Mouse (Mus musculus) MEL (cell line): ENCODE data around the gene Slc41a1. TPM values are rescaled to one million over a fixed set of nuclear protein-coding genes. Genes with fewer than 3 reads are reported as not detected.

Experiments
- DNase-seq: peaks from one replicate; pipeline ENCODE4 v3.0.0; 2011; ENCODE audit warnings: low read depth, low spot score
- H3K27ac ChIP-seq: 2 replicates; pipeline ENCODE4 v1.5.1; 2012; ENCODE audit warnings: low read depth, mild to moderate bottlenecking, control low read depth, low read length, moderate library complexity; ENCODE audit not compliant: control insufficient read depth
- H3K27me3 ChIP-seq, 2 experiments: fragments of 150-350 bp in 1 of 2; sonication (generic) in 1 of 2; 2 replicates each; pipeline ENCODE4 v1.6.1; 2012; ENCODE audit warnings: low read length in 2 of 2, mild to moderate bottlenecking in 2 of 2, improper control_type of control experiment in 1 of 2, moderate library complexity in 1 of 2; ENCODE audit not compliant: insufficient read depth in 2 of 2, control insufficient read depth in 1 of 2
- H3K36me3 ChIP-seq, 2 experiments: 2 replicates each; pipeline ENCODE4 v1.6.1; 2012 to 2014; ENCODE audit warnings: low read length in 2 of 2, improper control_type of control experiment in 1 of 2, inconsistent platforms in 1 of 2, mild to moderate bottlenecking in 1 of 2; ENCODE audit not compliant: insufficient read depth in 2 of 2, control insufficient read depth in 1 of 2
- H3K4me1 ChIP-seq, 2 experiments: fragments of 150-350 bp in 1 of 2; sonication (generic) in 1 of 2; 2 replicates each; pipeline ENCODE4 v1.6.1; 2012; ENCODE audit warnings: low read length in 2 of 2, improper control_type of control experiment in 1 of 2, mild to moderate bottlenecking in 1 of 2; ENCODE audit not compliant: insufficient read depth in 2 of 2, control insufficient read depth in 1 of 2
- H3K4me3 ChIP-seq, 2 experiments: fragments of 150-350 bp in 1 of 2; sonication (generic) in 1 of 2; 2 replicates each; pipeline ENCODE4 v1.5.1; 2012; ENCODE audit warnings: low read depth in 2 of 2, low read length in 2 of 2, mild to moderate bottlenecking in 2 of 2, moderate library complexity in 2 of 2, control low read depth in 1 of 2, improper control_type of control experiment in 1 of 2; ENCODE audit not compliant: control insufficient read depth in 1 of 2, insufficient read depth in 1 of 2
- H3K79me2 ChIP-seq: 2 replicates; pipeline ENCODE4 v1.6.1; 2012; ENCODE audit warnings: mild to moderate bottlenecking, low read length, moderate library complexity; ENCODE audit not compliant: control insufficient read depth, poor library complexity, insufficient read depth
- H3K9ac ChIP-seq: 2 replicates; pipeline ENCODE4 v1.6.1; 2012; ENCODE audit warnings: low read depth, mild to moderate bottlenecking, control low read depth, low read length, moderate library complexity; ENCODE audit not compliant: control insufficient read depth, poor library complexity, severe bottlenecking
- H3K9me3 ChIP-seq: fragments of 150-350 bp; sonication (generic); replicated peaks from 2 replicates; pipeline ENCODE4 v1.6.1; 2012; ENCODE audit warnings: mild to moderate bottlenecking, low read length, improper control_type of control experiment, moderate library complexity; ENCODE audit not compliant: insufficient read depth
- BHLHE40 ChIP-seq: IDR thresholded peaks from 2 replicates; pipeline ENCODE4 v1.6.1; 2012; ENCODE audit warnings: low read depth, mild to moderate bottlenecking, inconsistent platforms, low read length, improper control_type of control experiment, borderline replicate concordance
- CTCF ChIP-seq, 3 experiments: IDR thresholded peaks in 2 of 3; conservative IDR thresholded peaks in 1 of 3; 2 replicates each; pipeline ENCODE4 v1.5.1; 2011 to 2012; ENCODE audit warnings: low read length in 3 of 3, low read depth in 2 of 3, mild to moderate bottlenecking in 2 of 3, improper control_type of control experiment in 1 of 3, inconsistent platforms in 1 of 3, mixed read lengths in 1 of 3, moderate library complexity in 1 of 3; ENCODE audit not compliant: control insufficient read depth in 1 of 3, insufficient read depth in 1 of 3, poor library complexity in 1 of 3, severe bottlenecking in 1 of 3
- ELF1 ChIP-seq: IDR thresholded peaks from 2 replicates; pipeline ENCODE4 v1.6.1; 2014; ENCODE audit warnings: low read depth, mild to moderate bottlenecking, inconsistent platforms, low read length, improper control_type of control experiment, moderate library complexity
- GABPA ChIP-seq: IDR thresholded peaks from 2 replicates; pipeline ENCODE4 v1.6.1; 2012; ENCODE audit warnings: low read depth, mild to moderate bottlenecking, inconsistent platforms, low read length, improper control_type of control experiment, moderate library complexity
- GATA1 ChIP-seq: IDR thresholded peaks from 2 replicates; pipeline ENCODE4 v1.6.1; 2011; ENCODE audit warnings: low read depth, low read length, improper control_type of control experiment
- JUND ChIP-seq: IDR thresholded peaks from 2 replicates; pipeline ENCODE4 v1.6.1; 2011; ENCODE audit warnings: low read depth, mild to moderate bottlenecking, improper control_type of control experiment, low read length
- MAX ChIP-seq: IDR thresholded peaks from 2 replicates; pipeline ENCODE4 v1.6.1; 2011; ENCODE audit warnings: low read length, improper control_type of control experiment
- MAZ ChIP-seq: IDR thresholded peaks from 2 replicates; pipeline ENCODE4 v1.6.1; 2012; ENCODE audit warnings: low read depth, mild to moderate bottlenecking, inconsistent platforms, low read length, improper control_type of control experiment
- MYB ChIP-seq: IDR thresholded peaks from 2 replicates; pipeline ENCODE4 v1.6.1; 2011; ENCODE audit warnings: mild to moderate bottlenecking, low read depth, low read length, improper control_type of control experiment
- MYC ChIP-seq: IDR thresholded peaks from 2 replicates; pipeline ENCODE4 v1.6.1; 2011; ENCODE audit warnings: low read depth, mild to moderate bottlenecking, low read length, improper control_type of control experiment, moderate library complexity
- NRF1 ChIP-seq: IDR thresholded peaks from 2 replicates; pipeline ENCODE4 v1.6.1; 2014; ENCODE audit warnings: low read depth, mild to moderate bottlenecking, inconsistent platforms, low read length, improper control_type of control experiment, moderate library complexity; ENCODE audit not compliant: poor library complexity, insufficient read depth, severe bottlenecking
- POLR2A ChIP-seq, 2 experiments: IDR thresholded peaks; 2 replicates each; pipeline ENCODE4 v1.6.1; 2011 to 2012; ENCODE audit warnings: low read length in 2 of 2, mild to moderate bottlenecking in 2 of 2, control low read depth in 1 of 2, improper control_type of control experiment in 1 of 2, low read depth in 1 of 2, moderate library complexity in 1 of 2; ENCODE audit not compliant: control insufficient read depth in 1 of 2, insufficient read depth in 1 of 2, poor library complexity in 1 of 2
- POLR2AphosphoS2 ChIP-seq: IDR thresholded peaks from 2 replicates; pipeline ENCODE4 v1.6.1; 2011; ENCODE audit warnings: low read length, improper control_type of control experiment
- POLR2AphosphoS5 ChIP-seq: IDR thresholded peaks from 2 replicates; pipeline ENCODE4 v1.6.1; 2012; ENCODE audit warnings: low read depth, borderline replicate concordance, mild to moderate bottlenecking, inconsistent platforms, low read length, moderate library complexity, mixed read lengths
- RAD21 ChIP-seq: IDR thresholded peaks from 2 replicates; pipeline ENCODE4 v1.6.1; 2011; ENCODE audit warnings: mild to moderate bottlenecking, low read depth, low read length, improper control_type of control experiment
- RCOR1 ChIP-seq: IDR thresholded peaks from 2 replicates; pipeline ENCODE4 v1.6.1; 2012; ENCODE audit warnings: low read depth, mild to moderate bottlenecking, inconsistent platforms, low read length, improper control_type of control experiment
- SIN3A ChIP-seq: IDR thresholded peaks from 2 replicates; pipeline ENCODE4 v1.6.1; 2012; ENCODE audit warnings: low read length, improper control_type of control experiment, inconsistent platforms
- UBTF ChIP-seq: IDR thresholded peaks from 2 replicates; pipeline ENCODE4 v1.6.1; 2012; ENCODE audit warnings: low read depth, mild to moderate bottlenecking, inconsistent platforms, low read length, improper control_type of control experiment, moderate library complexity, borderline replicate concordance; ENCODE audit not compliant: insufficient read depth
- USF1 ChIP-seq: IDR thresholded peaks from 2 replicates; pipeline ENCODE4 v1.6.1; 2014; ENCODE audit warnings: low read depth, mild to moderate bottlenecking, inconsistent platforms, low read length, improper control_type of control experiment, moderate library complexity
- USF2 ChIP-seq, 2 experiments: IDR thresholded peaks; 2 replicates each; pipeline ENCODE4 v1.6.1; 2011 to 2012; ENCODE audit warnings: improper control_type of control experiment in 2 of 2, low read length in 2 of 2, borderline replicate concordance in 1 of 2, inconsistent platforms in 1 of 2, low read depth in 1 of 2, mild to moderate bottlenecking in 1 of 2; ENCODE audit not compliant: insufficient read depth in 1 of 2
- ZKSCAN1 ChIP-seq: IDR thresholded peaks from 2 replicates; pipeline ENCODE4 v1.6.1; 2012; ENCODE audit warnings: low read depth, mild to moderate bottlenecking, inconsistent platforms, low read length, improper control_type of control experiment, moderate library complexity
- ZMIZ1 ChIP-seq: IDR thresholded peaks from 2 replicates; pipeline ENCODE4 v1.6.1; 2012; ENCODE audit warnings: low read depth, mild to moderate bottlenecking, inconsistent platforms, low read length, improper control_type of control experiment, moderate library complexity
- ZNF384 ChIP-seq: IDR thresholded peaks from 2 replicates; pipeline ENCODE4 v1.6.1; 2012; ENCODE audit warnings: low read depth, mild to moderate bottlenecking, inconsistent platforms, low read length, improper control_type of control experiment
- polyA plus RNA-seq, 2 experiments: library from polyadenylated mRNA; stranded (reverse) in 1 of 2; unstranded in 1 of 2; fragments of >175 nt in 1 of 2; fragments of >200 nt in 1 of 2; gene quantifications; 2 replicates each; pipeline versions ENCODE4 v1.2.1 to v1.2.4; 2012; ENCODE audit warnings: low replicate concordance in 2 of 2, low read depth in 1 of 2; ENCODE audit not compliant: insufficient read length in 2 of 2, insufficient read depth in 1 of 2, missing spikeins in 1 of 2
- total RNA-seq: library from RNA; depleted of rRNA; stranded (reverse); fragments of 300-350 nt; gene quantifications from 2 replicates; pipeline ENCODE4 v1.2.3, GENCODE M21; 2012

The Slc41a1 gene
- total and polyA plus RNA-seq, 3 experiments: 3.4 to 8.3 TPM; not detected in 1

GRCm38 (mm10) chr1:131822856-131823492 is 4.3 kb upstream of the Slc41a1 start:
- H3K27me3 ChIP-seq: peaks cover 20 to 31% of the 10 kb centered on the region in 2 experiments
- no peaks in the 10 kb centered on the region; the same call in 1 of the 2 replicates for H3K79me2 ChIP-seq
- no peak for DNase-seq
- H3K4me3 ChIP-seq: no peak overlapping the region
- no peak overlapping the region for H3K9ac ChIP-seq
- TF ChIP-seq RCOR1 (no peak), POLR2AphosphoS5 (no peak), USF2 (IDR thresholded peaks at IDR 0.05; ENCODE audit: borderline replicate concordance in 1 of 2, insufficient read depth in 1 of 2, low read depth in 1 of 2, low read length in 2 of 2) (no peak), MAX (no peak), USF1 (no peak), CTCF (IDR thresholded peaks at IDR 0.05 in 2 of 3, conservative IDR thresholded peaks at IDR 0.05 in 1 of 3; ENCODE audit: control insufficient read depth in 1 of 3, insufficient read depth in 1 of 3, low read depth in 2 of 3, low read length in 3 of 3, poor library complexity in 1 of 3, severe bottlenecking in 1 of 3) (no peak), RAD21 (no peak), ZKSCAN1 (no peak), MAZ (no peak)
- H3K9me3 ChIP-seq: no peaks in the 10 kb centered on the region
- H3K4me1 ChIP-seq: peaks cover 4 to 5% of the 10 kb centered on the region in 2 experiments; a peak in 2 of 4 replicates
- no peak overlapping the region for H3K27ac ChIP-seq
- H3K36me3 ChIP-seq: peaks cover 0 to 3% of the 10 kb centered on the region in 2 experiments; a peak in 1 of 4 replicates

- no peak for DNase-seq
- H3K9me3 ChIP-seq: no peaks in the 10 kb centered on the region
- H3K4me3 ChIP-seq: no peak overlapping the region
- H3K27me3 ChIP-seq: peaks cover 18 to 25% of the 10 kb centered on the region in 2 experiments
- H3K4me1 ChIP-seq: peaks cover 4 to 5% of the 10 kb centered on the region in 2 experiments; a peak in 2 of 4 replicates
- TF ChIP-seq NRF1: no peak
- TF ChIP-seq ZNF384: no peak
- no peak for TF ChIP-seq JUND
- TF ChIP-seq UBTF: no peak
- TF ChIP-seq POLR2AphosphoS2: no peak
- TF ChIP-seq GABPA: no peak
- no peak for TF ChIP-seq BHLHE40
- TF ChIP-seq ZMIZ1: no peak
- no peak for TF ChIP-seq MYB
- no peak for TF ChIP-seq RCOR1
- no peak for TF ChIP-seq MYC
- TF ChIP-seq ZKSCAN1: no peak
- TF ChIP-seq SIN3A: no peak
- no peak for TF ChIP-seq USF2 (IDR thresholded peaks at IDR 0.05; ENCODE audit: borderline replicate concordance in 1 of 2, insufficient read depth in 1 of 2, low read depth in 1 of 2, low read length in 2 of 2)
- no peak for TF ChIP-seq ELF1
- no peak for TF ChIP-seq POLR2A (IDR thresholded peaks at IDR 0.05; ENCODE audit: control insufficient read depth in 1 of 2, insufficient read depth in 1 of 2, low read depth in 1 of 2, low read length in 2 of 2, poor library complexity in 1 of 2)
- no peak for TF ChIP-seq GATA1
- peaks cover 1% of the 10 kb centered on the region; the same call in 1 of the 2 replicates for H3K79me2 ChIP-seq
- no peak overlapping the region for H3K27ac ChIP-seq
- H3K9ac ChIP-seq: no peak overlapping the region
- H3K36me3 ChIP-seq: peaks cover 0 to 3% of the 10 kb centered on the region in 2 experiments; a peak in 1 of 4 replicates
Measured at GRCm38 (mm10) chr1:131823563-131823962, 3.7 kb upstream of the Slc41a1 start.
